Mouse (Mus musculus) CH12.LX (cell line): ENCODE data around the gene Polr3b. TPM values are rescaled to one million over a fixed set of nuclear protein-coding genes. Genes with fewer than 3 reads are reported as not detected.

Experiments
- DNase-seq: peaks from one replicate; pipeline ENCODE4 v3.0.0-alpha.2; 2013; ENCODE audit errors: extremely low read depth
- H3K27ac ChIP-seq: 2 replicates; pipeline ENCODE4 v1.5.1; 2012; ENCODE audit warnings: low read depth, mild to moderate bottlenecking, control low read depth, moderate library complexity; ENCODE audit not compliant: insufficient read depth
- H3K27me3 ChIP-seq: replicated peaks from 2 replicates; pipeline ENCODE3; 2012; ENCODE audit warnings: inconsistent platforms
- H3K36me3 ChIP-seq, 2 experiments: replicated peaks in 1 of 2; 2 replicates each; pipeline versions ENCODE3 to v1.6.1; 2012; ENCODE audit warnings: inconsistent platforms in 1 of 2, low read length in 1 of 2, mild to moderate bottlenecking in 1 of 2, mixed read lengths in 1 of 2, moderate library complexity in 1 of 2; ENCODE audit not compliant: control insufficient read depth in 1 of 2, insufficient read depth in 1 of 2
- H3K4me1 ChIP-seq, 2 experiments: 2 replicates each; pipeline ENCODE4 v1.6.1; 2012; ENCODE audit warnings: inconsistent platforms in 1 of 2, moderate library complexity in 1 of 2; ENCODE audit not compliant: insufficient read depth in 2 of 2, control insufficient read depth in 1 of 2
- H3K4me2 ChIP-seq: 2 replicates; pipeline ENCODE4 v1.6.1; 2012; ENCODE audit warnings: low read depth, mild to moderate bottlenecking, control low read depth; ENCODE audit not compliant: poor library complexity, insufficient read depth, severe bottlenecking
- H3K4me3 ChIP-seq, 3 experiments: fragments of 150-350 bp in 1 of 3; sonication (generic) in 1 of 3; replicated peaks in 1 of 3; 2 replicates each; pipeline versions ENCODE3 to v1.5.1; 2011 to 2012; ENCODE audit warnings: low read depth in 2 of 3, low read length in 2 of 3, mild to moderate bottlenecking in 2 of 3, moderate library complexity in 2 of 3, control low read depth in 1 of 3, improper control_type of control experiment in 1 of 3, inconsistent platforms in 1 of 3, mixed read lengths in 1 of 3; ENCODE audit not compliant: poor library complexity in 1 of 3
- H3K79me2 ChIP-seq: replicated peaks from 2 replicates; pipeline ENCODE4 v1.6.1; 2012; ENCODE audit warnings: mild to moderate bottlenecking, moderate library complexity; ENCODE audit not compliant: control insufficient read depth, poor library complexity, insufficient read depth, severe bottlenecking; ENCODE audit errors: extremely low read depth
- H3K9ac ChIP-seq: 2 replicates; pipeline ENCODE4 v1.6.1; 2012; ENCODE audit warnings: low read depth, mild to moderate bottlenecking, control low read depth, moderate library complexity; ENCODE audit not compliant: insufficient read depth
- H3K9me3 ChIP-seq: replicated peaks from 2 replicates; pipeline ENCODE3; 2012; ENCODE audit warnings: low read length, inconsistent platforms, mixed read lengths
- CHD1 ChIP-seq: IDR thresholded peaks from 2 replicates; pipeline ENCODE4 v1.6.1; 2012; ENCODE audit warnings: low read depth, low read length, improper control_type of control experiment, inconsistent platforms
- EP300 ChIP-seq: IDR thresholded peaks from 2 replicates; pipeline ENCODE4 v1.6.1; 2011; ENCODE audit warnings: low read length, improper control_type of control experiment
- GABPA ChIP-seq: IDR thresholded peaks from 2 replicates; pipeline ENCODE4 v1.6.1; 2012; ENCODE audit warnings: low read depth, low read length, improper control_type of control experiment, inconsistent platforms; ENCODE audit not compliant: insufficient replicate concordance
- HCFC1 ChIP-seq: IDR thresholded peaks from 2 replicates; pipeline ENCODE4 v1.6.1; 2012; ENCODE audit warnings: low read depth, mild to moderate bottlenecking, inconsistent platforms, low read length, improper control_type of control experiment
- MAFK ChIP-seq: IDR thresholded peaks from 2 replicates; pipeline ENCODE4 v1.6.1; 2011; ENCODE audit warnings: low read length, improper control_type of control experiment; ENCODE audit not compliant: insufficient replicate concordance
- MAX ChIP-seq: IDR thresholded peaks from 2 replicates; pipeline ENCODE4 v1.6.1; 2011; ENCODE audit warnings: low read length, improper control_type of control experiment
- MAZ ChIP-seq: IDR thresholded peaks from 2 replicates; pipeline ENCODE4 v1.6.1; 2012; ENCODE audit warnings: low read depth, mild to moderate bottlenecking, inconsistent platforms, low read length, improper control_type of control experiment, moderate library complexity
- NELFE ChIP-seq: IDR thresholded peaks from 2 replicates; pipeline ENCODE4 v1.6.1; 2011; ENCODE audit warnings: low read depth, low read length, improper control_type of control experiment
- PAX5 ChIP-seq: IDR thresholded peaks from 2 replicates; pipeline ENCODE4 v1.6.1; 2012; ENCODE audit warnings: low read length, inconsistent platforms, mixed read lengths
- RCOR1 ChIP-seq: conservative IDR thresholded peaks from 2 replicates; pipeline ENCODE4 v1.6.1; 2012; ENCODE audit warnings: low read depth, mild to moderate bottlenecking, inconsistent platforms, low read length, improper control_type of control experiment
- SIN3A ChIP-seq: IDR thresholded peaks from 2 replicates; pipeline ENCODE4 v1.6.1; 2012; ENCODE audit warnings: low read length, improper control_type of control experiment, inconsistent platforms
- TBP ChIP-seq: conservative IDR thresholded peaks from 2 replicates; pipeline ENCODE4 v1.6.1; 2011; ENCODE audit warnings: low read depth, low read length, improper control_type of control experiment
- TCF12 ChIP-seq: IDR thresholded peaks from 2 replicates; pipeline ENCODE4 v1.6.1; 2014; ENCODE audit warnings: low read depth, mild to moderate bottlenecking, inconsistent platforms, low read length, improper control_type of control experiment
- UBTF ChIP-seq: IDR thresholded peaks from 2 replicates; pipeline ENCODE4 v1.6.1; 2012; ENCODE audit warnings: low read depth, mild to moderate bottlenecking, inconsistent platforms, low read length, improper control_type of control experiment, moderate library complexity
- USF2 ChIP-seq: conservative IDR thresholded peaks from 2 replicates; pipeline ENCODE4 v1.6.1; 2011; ENCODE audit warnings: low read depth, low read length, improper control_type of control experiment
- ZNF384 ChIP-seq: IDR thresholded peaks from 2 replicates; pipeline ENCODE4 v1.6.1; 2012; ENCODE audit warnings: low read depth, low read length, improper control_type of control experiment, inconsistent platforms
- dilution Hi-C: fragments of 300-500 bp; cut with MboI; formaldehyde crosslinking; loops from 2 replicates; pipeline ENCODE4 v1.14.3; 2020; ENCODE audit warnings: low sequenced_read_pairs; ENCODE audit not compliant: extremely low pct_unique_long_range_greater_than_20kb, extremely low pct_ligation_motif_present
- in situ Hi-C: fragments of 300-500 bp; cut with MboI; formaldehyde crosslinking; loops from 3 replicates; pipeline ENCODE4 v1.14.3; 2019; ENCODE audit warnings: low sequenced_read_pairs, low pct_ligation_motif_present, low pct_unique_long_range_greater_than_20kb, mixed read lengths
- polyA plus RNA-seq: library from polyadenylated mRNA; unstranded; fragments of >175 nt; gene quantifications from 2 replicates; pipeline ENCODE4 v1.2.1, GENCODE M21; 2012; ENCODE audit warnings: low read depth; ENCODE audit not compliant: insufficient read length
- total RNA-seq, 2 experiments: library from RNA; depleted of rRNA; stranded (reverse); fragments of 300-350 nt in 1 of 2; fragments of >200 nt in 1 of 2; gene quantifications; 2 replicates each; pipeline ENCODE4 v1.2.3; 2012 to 2014

Polr3b gene
- total and polyA plus RNA-seq, 3 experiments, result 13.0 to 20.8 (median 16.3) TPM

DNA sequence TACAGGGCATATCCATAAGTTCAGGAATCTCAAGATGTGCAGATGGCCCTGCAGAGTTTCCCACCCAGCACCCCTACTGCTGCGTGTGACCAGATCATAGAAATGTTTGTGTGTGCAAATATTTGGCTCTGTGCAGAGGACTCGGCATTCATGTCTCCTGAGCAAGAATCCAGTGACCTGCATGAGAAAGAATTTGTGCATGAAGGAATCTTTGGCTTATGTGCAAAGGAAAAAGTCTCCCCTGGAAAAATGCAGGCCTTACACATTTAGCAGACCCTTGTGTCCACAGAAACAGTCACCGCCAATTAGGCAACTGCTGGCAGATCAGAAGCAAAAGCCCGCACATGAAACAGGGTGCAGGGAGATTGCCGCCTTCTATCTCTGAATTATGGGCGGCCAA, 111.4 kb downstream of the Polr3b start:
- Histone ChIP-seq H3K4me3 (no peak overlapping the region), H3K27ac (no peak overlapping the region), H3K36me3 (no peaks in the 10 kb centered on the region), H3K4me2 (no peak overlapping the region), H3K9ac (no peak overlapping the region), H3K79me2 (no peaks in the 10 kb centered on the region), H3K27me3 (no peaks in the 10 kb centered on the region), H3K4me1 (peaks cover 4 to 13% of the 10 kb centered on the region in 2 experiments), H3K9me3 (no peaks in the 10 kb centered on the region)
- no peak for DNase-seq
- dilution Hi-C loops (no loop called here), in situ Hi-C loops (no loop called here)
- TF ChIP-seq MAX, result no peak

DNA sequence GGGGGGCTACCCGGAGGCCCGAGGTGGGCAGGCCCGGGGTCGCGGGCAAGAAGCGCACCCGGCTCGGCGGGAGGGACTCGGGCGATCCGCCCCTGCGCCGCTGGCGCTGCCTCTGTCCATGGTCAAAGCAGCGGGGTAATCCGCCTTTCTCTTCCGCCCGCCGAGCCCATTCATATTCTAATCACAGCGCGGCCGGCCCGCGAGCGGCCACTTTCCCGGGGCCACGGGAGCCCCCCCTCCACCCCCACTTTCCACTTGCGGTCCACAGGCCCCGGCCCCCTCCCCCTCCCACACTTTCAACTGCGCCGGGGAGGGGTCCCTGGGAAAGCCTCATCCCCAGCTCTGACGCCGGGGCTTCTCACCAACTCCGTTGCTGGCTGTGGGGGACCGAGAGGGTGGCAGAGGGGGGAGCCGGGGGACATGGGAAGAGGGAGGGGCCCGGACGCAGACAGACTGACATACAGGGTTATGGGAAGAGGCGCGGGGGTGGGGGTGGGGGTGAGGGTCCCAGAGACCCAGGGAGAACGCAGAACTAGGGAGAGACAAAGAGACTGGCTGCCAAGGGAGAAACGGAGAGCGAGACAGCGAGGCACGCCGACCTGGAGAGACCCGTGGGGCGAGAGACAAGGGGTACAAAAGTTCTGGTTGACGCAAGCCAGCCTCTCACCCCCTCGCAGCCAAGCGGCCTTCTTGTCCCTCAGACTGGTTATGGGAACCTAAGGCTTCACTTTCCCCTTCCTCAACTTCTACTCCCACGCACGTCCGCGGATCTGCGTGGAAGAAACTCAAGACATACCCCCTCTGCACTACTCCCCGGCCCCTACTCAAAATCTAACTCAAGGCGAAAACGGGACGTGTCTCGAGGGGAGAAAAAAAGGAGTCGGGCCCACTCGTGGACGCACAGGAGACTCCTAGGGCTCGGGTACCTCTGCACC, 133.0 kb downstream of the Polr3b start:
- TF ChIP-seq UBTF (no peak), MAFK (no peak), TCF12 (no peak), EP300 (no peak), HCFC1 (no peak), ZNF384 (no peak), RCOR1 (no peak), PAX5 (no peak), CHD1 (no peak), MAZ (no peak), USF2 (no peak), GABPA (no peak), TBP (no peak), NELFE (no peak), SIN3A (no peak)
- no peak overlapping the region for H3K4me2 ChIP-seq
- H3K9me3 ChIP-seq, result peaks cover 2% of the 10 kb centered on the region
- in situ Hi-C loops, result no loop called here
- no peaks in the 10 kb centered on the region for H3K79me2 ChIP-seq
- H3K4me3 ChIP-seq, result no peak overlapping the region
- no peaks in the 10 kb centered on the region for H3K36me3 ChIP-seq
- H3K9ac ChIP-seq, result no peak overlapping the region
- no peak for DNase-seq
- no peaks in the 10 kb centered on the region for H3K27me3 ChIP-seq
- dilution Hi-C loops, result no loop called here
- H3K27ac ChIP-seq, result no peak overlapping the region
- H3K4me1 ChIP-seq, result no peaks in the 10 kb centered on the region
